8 mouse cellular contexts compared by ENCODE assay signal in the genomic region with DNA sequence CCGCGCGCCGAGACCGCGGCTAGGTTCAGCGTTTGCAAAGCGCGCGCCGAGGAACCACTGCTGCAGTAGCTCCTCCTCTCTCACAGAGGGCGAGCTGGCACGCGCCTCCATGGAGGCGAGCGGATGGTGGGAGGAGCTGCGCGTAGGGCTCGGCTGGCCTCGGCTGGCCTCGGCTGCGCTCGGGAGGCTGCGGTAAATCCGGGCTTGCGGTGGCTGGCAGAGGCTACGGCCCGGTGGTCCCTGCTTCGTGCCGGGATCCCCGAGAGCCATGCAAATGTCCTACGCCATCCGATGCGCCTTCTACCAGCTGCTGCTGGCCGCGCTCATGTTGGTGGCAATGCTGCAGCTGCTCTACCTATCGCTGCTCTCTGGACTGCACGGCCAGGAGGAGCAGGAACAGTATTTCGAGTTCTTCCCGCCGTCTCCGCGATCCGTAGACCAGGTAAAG. TPM values are rescaled to one million over a fixed set of nuclear protein-coding genes. Genes with fewer than 3 reads are reported as not detected.
DNase-seq lines count a peak whose midpoint lies in the region; ATAC-seq and TF ChIP-seq lines count a peak whose summit lies in the region.

Gene B4gat1 (plus strand): TSS at position 118 of the 448 bp plus-strand sequence.
Gene AC124502.3 (plus strand): TSS at position 183 of the 448 bp plus-strand sequence.

- H3K4me2 ChIP-seq in embryonic facial prominence, embryonic 11.5 days (ENCODE audit: low read depth, low read length): peak within 1 kb of the TSS; percentile 98
- peak within 1 kb of the TSS; percentile 95 for H3K4me2 ChIP-seq in limb, embryonic 15.5 days
- peak within 1 kb of the TSS; percentile 96 for H3K4me2 ChIP-seq in midbrain, postnatal 0 days (ENCODE audit: low read depth, low read length, poor library complexity, severe bottlenecking)

- peak within 1 kb of the TSS; percentile 83 for H3K9ac ChIP-seq in embryonic facial prominence, embryonic 11.5 days (replicated peaks; ENCODE audit: low read length)
- H3K9ac ChIP-seq in heart, adult 2 months (ENCODE audit: low read depth, low read length): peak within 1 kb of the TSS; percentile 94
- H3K9ac ChIP-seq in limb, embryonic 15.5 days: peak within 1 kb of the TSS; percentile 89
- peak within 1 kb of the TSS; percentile 71 for H3K9ac ChIP-seq in midbrain, postnatal 0 days (replicated peaks; ENCODE audit: low read length, poor library complexity, severe bottlenecking)

- intact Hi-C loops in heart, adult 2 months (cut with DNase I): loop anchor here (5.0 kb wide), 1 partner anchor 49 kb away; the partner anchor contains the start of genes Tmem151a and Yif1a

- TF ChIP-seq EP300 in heart, adult 2 months (IDR thresholded peaks at IDR 0.05; ENCODE audit: insufficient read depth, low read depth, low read length): no peak

- DNase-seq in 3T3-L1 (ENCODE audit: low read depth, low spot score): peak; percentile 92
- DNase-seq in adrenal gland, postnatal 25 days: peak; percentile 90
- DNase-seq in embryonic facial prominence, embryonic 11.5 days (ENCODE audit: low spot score): peak; percentile 95
- peak; percentile 92 for DNase-seq in heart, adult 2 months
- DNase-seq in kidney, adult 8-10 months: peak; percentile 85 to 87
- DNase-seq in midbrain, postnatal 0 days (ENCODE audit: low spot score): peak; percentile 97
- DNase-seq in spleen, postnatal 36 days (ENCODE audit: low spot score in 2 of 2): peak; percentile 85 to 86

- under 1% methylated on average over 40 of the region's 44 CpGs for WGBS in embryonic facial prominence, embryonic 11.5 days
- under 1% methylated on average over 44 of the region's 44 CpGs for WGBS in heart, adult 2 months
- under 1% methylated on average over 38 of the region's 44 CpGs for WGBS in limb, embryonic 15.5 days
- WGBS in midbrain, postnatal 0 days: under 1% methylated on average over 31 of the region's 44 CpGs

- H3K9me3 ChIP-seq in embryonic facial prominence, embryonic 11.5 days (replicated peaks; ENCODE audit: control insufficient read depth, low read length): no peaks in the 10 kb centered on the region
- H3K9me3 ChIP-seq in limb, embryonic 15.5 days: no peaks in the 10 kb centered on the region
- H3K9me3 ChIP-seq in midbrain, postnatal 0 days (ENCODE audit: low read length): no peaks in the 10 kb centered on the region

- TF ChIP-seq POLR2A in heart, adult 2 months (IDR thresholded peaks at IDR 0.05; ENCODE audit: insufficient read depth, low read depth, low read length): peak; percentile 63

- H3K36me3 ChIP-seq in embryonic facial prominence, embryonic 11.5 days (replicated peaks; ENCODE audit: control insufficient read depth, insufficient read depth, low read depth, low read length): no peaks in the 10 kb centered on the region
- no peaks in the 10 kb centered on the region for H3K36me3 ChIP-seq in heart, adult 2 months (ENCODE audit: control insufficient read depth, insufficient read depth, low read length)
- 0 out of 2 replicates have a peak, but pooled peaks cover 8% of the 10 kb centered on the region for H3K36me3 ChIP-seq in limb, embryonic 15.5 days
- peaks cover 9% of the 10 kb centered on the region for H3K36me3 ChIP-seq in midbrain, postnatal 0 days (ENCODE audit: insufficient read depth, low read length)

- peak; percentile 64 for ATAC-seq in embryonic facial prominence, embryonic 11.5 days (replicated peaks; ENCODE audit: insufficient number of reproducible peaks, low FRiP score, low TSS enrichment, low read depth)
- ATAC-seq in limb, embryonic 15.5 days (ENCODE audit: insufficient number of reproducible peaks, low FRiP score, low TSS enrichment, low read depth): peak; percentile 89
- ATAC-seq in midbrain, postnatal 0 days (ENCODE audit: low FRiP score): peak; percentile 92

- peaks cover 6% of the 10 kb centered on the region for H3K4me1 ChIP-seq in embryonic facial prominence, embryonic 11.5 days (ENCODE audit: control insufficient read depth, insufficient read depth, low read length)
- peaks cover 12% of the 10 kb centered on the region for H3K4me1 ChIP-seq in heart, adult 2 months (ENCODE audit: control insufficient read depth, insufficient read depth, low read length)
- peaks cover 35% of the 10 kb centered on the region for H3K4me1 ChIP-seq in limb, embryonic 15.5 days
- peaks cover 15% of the 10 kb centered on the region for H3K4me1 ChIP-seq in midbrain, postnatal 0 days (ENCODE audit: insufficient read depth, low read length)

- TF ChIP-seq CTCF in heart, adult 2 months (IDR thresholded peaks at IDR 0.05): peak; percentile 64
- peak; percentile 69 for TF ChIP-seq CTCF in midbrain, postnatal 0 days (IDR thresholded peaks at IDR 0.05)

- no peaks in the 10 kb centered on the region for H3K79me2 ChIP-seq in heart, adult 2 months (replicated peaks; ENCODE audit: control insufficient read depth, insufficient read depth, low read length)

- peak within 1 kb of the TSS; percentile 76 for H3K27ac ChIP-seq in embryonic facial prominence, embryonic 11.5 days (replicated peaks; ENCODE audit: low read depth, low read length)
- H3K27ac ChIP-seq in heart, adult 2 months: peak within 1 kb of the TSS; percentile 88
- peak within 1 kb of the TSS; percentile 76 for H3K27ac ChIP-seq in limb, embryonic 15.5 days
- H3K27ac ChIP-seq in midbrain, postnatal 0 days (ENCODE audit: low read depth, low read length): peak within 1 kb of the TSS; percentile 82

- H3K4me3 ChIP-seq in embryonic facial prominence, embryonic 11.5 days (ENCODE audit: low read depth, low read length): peak within 1 kb of the TSS; percentile 72
- peak within 1 kb of the TSS; percentile 79 for H3K4me3 ChIP-seq in heart, adult 2 months
- H3K4me3 ChIP-seq in limb, embryonic 15.5 days: peak within 1 kb of the TSS; percentile 87
- H3K4me3 ChIP-seq in midbrain, postnatal 0 days (ENCODE audit: low read depth, low read length): peak within 1 kb of the TSS; percentile 82

- H3K27me3 ChIP-seq in embryonic facial prominence, embryonic 11.5 days (ENCODE audit: control insufficient read depth, insufficient read depth, low read length): no peaks in the 10 kb centered on the region
- H3K27me3 ChIP-seq in heart, adult 2 months (ENCODE audit: control insufficient read depth, insufficient read depth, low read length): no peaks in the 10 kb centered on the region
- H3K27me3 ChIP-seq in limb, embryonic 15.5 days: no peaks in the 10 kb centered on the region
- H3K27me3 ChIP-seq in midbrain, postnatal 0 days (ENCODE audit: insufficient read depth, low read length): no peaks in the 10 kb centered on the region

RNA-seq across cellular contexts. Expression of gene B4gat1, which starts in this region (rescaled TPM):
- 16.3 and 41.8 TPM in 2 replicates for total RNA-seq in adrenal gland, postnatal 25 days (2021)
- polyA plus RNA-seq in embryonic facial prominence, embryonic 11.5 days (2014; fragmentation: Nextera tagmentation; extraction: Ambion mirVana): 38.5 and 40.8 TPM in 2 replicates
- total RNA-seq in heart, adult 2 months (2021): 10 to 100 TPM; 43.2 to 43.8 TPM
- 43.2 and 48.8 TPM in 2 replicates for polyA plus RNA-seq in heart, adult 2 months (2012; rRNA removed)
- 45.1 and 47.9 TPM in 2 replicates for polyA plus RNA-seq in limb, embryonic 15.5 days (2015; fragmentation: Nextera tagmentation; extraction: Ambion mirVana)
- 136 and 143 TPM in 2 replicates for total RNA-seq in midbrain, postnatal 0 days (2014; rRNA removed)
- polyA plus RNA-seq in midbrain, postnatal 0 days (2015; fragmentation: Nextera tagmentation; extraction: Ambion mirVana): 172 and 177 TPM in 2 replicates

RNA-seq across cellular contexts. Expression of gene AC124502.3, which starts in this region (rescaled TPM):
- 1.7 and 9.8 TPM in 2 replicates for total RNA-seq in adrenal gland, postnatal 25 days (2021)
- polyA plus RNA-seq in embryonic facial prominence, embryonic 11.5 days (2014; fragmentation: Nextera tagmentation; extraction: Ambion mirVana): 0.96 and 1.6 TPM in 2 replicates
- total RNA-seq in heart, adult 2 months (2021): 1 to 10 TPM; 1.3 to 2.3 TPM
- 0.08 and 0.15 TPM in 2 replicates for polyA plus RNA-seq in heart, adult 2 months (2012; rRNA removed)
- polyA plus RNA-seq in limb, embryonic 15.5 days (2015; fragmentation: Nextera tagmentation; extraction: Ambion mirVana): 2.5 and 3.0 TPM in 2 replicates
- total RNA-seq in midbrain, postnatal 0 days (2014; rRNA removed): 3.8 and 12.5 TPM in 2 replicates
- polyA plus RNA-seq in midbrain, postnatal 0 days (2015; fragmentation: Nextera tagmentation; extraction: Ambion mirVana): 2.2 and 3.7 TPM in 2 replicates

Comparison
In these comparisons a context has a peak if more than half of its experiments do, and no peak if none do; other contexts are left out.
1. Peak in every context shown above with its lines: DNase-seq, ATAC-seq, H3K4me3 ChIP-seq and H3K27ac ChIP-seq.